Mouse (Mus musculus) kidney, postnatal 36 days (tissue): Measurements from ENCODE around the gene Adgrg5.

Experiments
- DNase-seq, 2 experiments: peaks; one replicate each; pipeline ENCODE4 v3.0.0; 2021 to 2022; ENCODE audit warnings: mixed read lengths in 2 of 2

Adgrg5 gene

DNA sequence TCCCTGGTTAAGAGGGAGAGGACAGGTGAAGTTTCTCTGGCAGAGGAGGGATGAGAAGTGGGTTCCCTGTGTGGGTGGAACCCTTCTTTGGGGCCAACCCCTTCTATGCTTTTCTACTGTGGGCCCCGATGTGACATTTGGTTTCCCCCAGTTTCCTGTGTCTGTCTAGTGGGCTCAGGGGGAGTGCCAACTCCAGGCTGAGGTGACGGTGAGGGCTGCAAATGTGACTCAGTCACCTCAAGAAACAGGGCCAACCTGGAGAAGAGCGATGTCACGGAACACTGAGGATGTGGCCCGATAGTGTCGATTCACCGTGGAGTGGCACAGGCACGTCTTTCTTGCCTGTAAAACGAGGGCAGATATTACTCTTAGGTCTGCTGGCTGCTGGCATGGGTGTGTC is 49.8 kb downstream of the Adgrg5 start:
- DNase-seq, result no peak

DNA sequence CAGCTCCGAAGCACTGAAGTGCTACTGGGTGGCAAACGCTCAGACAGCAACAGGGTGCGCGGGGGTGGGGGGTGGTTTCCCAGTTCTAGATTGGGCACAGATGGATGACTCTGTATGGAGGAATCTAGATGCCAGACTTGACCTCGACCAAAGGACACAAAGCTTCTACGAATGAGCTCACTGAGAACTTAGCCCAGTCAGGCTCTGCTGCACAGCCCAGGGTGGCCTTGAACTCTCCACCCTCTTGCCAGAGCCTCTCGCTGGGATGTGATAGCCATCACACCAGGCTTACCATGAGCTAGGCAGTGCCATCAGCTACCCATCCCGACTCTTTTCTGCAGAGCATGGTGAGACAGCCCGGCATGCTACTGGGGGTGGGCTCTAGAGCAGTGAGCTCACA is 50.3 kb downstream of the Adgrg5 start:
- DNase-seq, result peak in 1 of 2 experiments; percentile 73

DNA sequence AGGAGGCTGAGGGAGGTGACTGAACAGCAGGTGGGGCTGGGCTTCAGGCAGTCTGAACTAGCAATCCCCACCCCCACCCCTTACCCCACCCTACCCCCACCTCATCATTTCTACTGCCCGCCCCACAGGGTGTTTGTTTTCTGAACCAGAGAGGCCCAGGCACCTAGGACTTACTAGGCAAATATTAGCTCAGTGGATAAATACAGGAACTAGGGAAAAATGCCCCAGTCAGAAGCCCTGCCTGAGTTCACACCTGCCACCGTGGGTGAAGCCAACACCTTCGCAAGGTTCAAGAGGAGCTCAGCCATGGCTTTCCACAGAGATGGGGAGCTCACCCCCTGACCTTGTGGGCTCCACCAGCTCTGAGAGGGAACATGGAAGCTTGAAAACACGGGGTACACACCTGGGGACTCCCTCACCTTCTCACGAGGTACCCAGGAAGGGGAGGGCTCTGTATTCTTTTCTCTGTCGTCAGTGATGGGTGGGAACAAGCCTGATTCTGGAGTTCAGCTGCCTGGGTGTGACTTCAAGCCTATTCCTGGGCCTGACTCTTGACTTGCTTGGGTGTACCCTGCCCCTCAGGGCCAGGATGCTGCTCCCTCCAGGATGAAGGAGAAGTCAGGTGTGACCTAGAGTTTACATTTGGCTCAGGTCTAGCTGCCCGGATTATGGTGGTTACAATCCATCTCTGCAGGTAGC is 51.1 kb downstream of the Adgrg5 start, which contains the start of gene Adgrg1:
Gene Adgrg1 (plus strand): TSS at position 285 of the 699 bp plus-strand sequence.
- peak; percentile 74 to 83 for DNase-seq

- DNase-seq, result peak; percentile 91 to 94
Observed at GRCm38 (mm10) chr8:94976651-94977417, 53.3 kb downstream of the Adgrg5 start.

- DNase-seq, result peak in 1 of 2 experiments; percentile 10
Observed at GRCm38 (mm10) chr8:94978131-94978530, 54.6 kb downstream of the Adgrg5 start.

- DNase-seq, result peak in 1 of 2 experiments; percentile 42
Observed at GRCm38 (mm10) chr8:94978593-94979319, 55.3 kb downstream of the Adgrg5 start.

- peak; percentile 78 to 88 for DNase-seq
Observed at GRCm38 (mm10) chr8:94980176-94980575, 56.7 kb downstream of the Adgrg5 start.

DNA sequence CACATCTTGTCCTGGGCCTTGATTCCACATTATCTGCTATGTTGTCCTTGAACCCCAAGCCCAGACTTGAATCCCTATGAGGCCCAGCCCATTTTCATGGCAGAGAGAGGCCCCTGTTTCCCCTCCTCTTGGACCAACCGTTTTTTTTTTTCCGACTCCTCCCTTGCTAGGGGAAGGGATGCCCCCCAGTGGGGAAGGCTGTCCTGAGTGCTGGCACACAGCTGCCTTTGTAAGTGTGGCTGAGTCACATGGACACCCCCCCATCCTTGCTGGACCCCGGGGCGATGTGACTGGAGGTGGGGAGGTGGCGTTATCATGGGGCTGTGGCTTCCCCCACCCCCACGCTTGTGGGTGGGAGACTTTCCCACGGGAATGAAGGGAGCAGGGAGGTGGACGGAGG is 57.5 kb downstream of the Adgrg5 start:
- DNase-seq, result peak in 1 of 2 experiments; percentile 57

DNA sequence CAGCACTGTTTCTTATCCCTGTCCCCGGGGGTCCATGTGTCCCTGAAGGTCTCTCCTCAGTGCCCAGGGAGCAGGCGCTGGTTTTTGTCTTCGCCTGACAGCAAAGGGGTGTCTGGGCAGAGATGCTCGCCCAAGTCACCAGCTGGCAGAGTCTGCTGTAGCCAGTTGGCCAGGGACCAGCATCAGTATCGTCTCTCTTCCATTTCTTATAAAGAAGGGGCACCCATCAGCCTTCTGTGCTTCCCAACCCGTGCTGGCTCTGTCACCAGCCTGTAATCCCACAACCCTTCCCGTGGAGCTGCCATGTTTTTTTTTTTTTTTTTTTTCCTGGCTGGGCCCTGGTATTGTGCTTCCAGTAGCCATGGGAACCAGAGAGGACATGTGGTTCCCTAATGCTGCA is 58.4 kb downstream of the Adgrg5 start:
- DNase-seq, result peak in 1 of 2 experiments; percentile 38

GRCm38 (mm10) chr8:94983146-94983545 is 59.7 kb downstream of the Adgrg5 start:
- no peak for DNase-seq

DNA sequence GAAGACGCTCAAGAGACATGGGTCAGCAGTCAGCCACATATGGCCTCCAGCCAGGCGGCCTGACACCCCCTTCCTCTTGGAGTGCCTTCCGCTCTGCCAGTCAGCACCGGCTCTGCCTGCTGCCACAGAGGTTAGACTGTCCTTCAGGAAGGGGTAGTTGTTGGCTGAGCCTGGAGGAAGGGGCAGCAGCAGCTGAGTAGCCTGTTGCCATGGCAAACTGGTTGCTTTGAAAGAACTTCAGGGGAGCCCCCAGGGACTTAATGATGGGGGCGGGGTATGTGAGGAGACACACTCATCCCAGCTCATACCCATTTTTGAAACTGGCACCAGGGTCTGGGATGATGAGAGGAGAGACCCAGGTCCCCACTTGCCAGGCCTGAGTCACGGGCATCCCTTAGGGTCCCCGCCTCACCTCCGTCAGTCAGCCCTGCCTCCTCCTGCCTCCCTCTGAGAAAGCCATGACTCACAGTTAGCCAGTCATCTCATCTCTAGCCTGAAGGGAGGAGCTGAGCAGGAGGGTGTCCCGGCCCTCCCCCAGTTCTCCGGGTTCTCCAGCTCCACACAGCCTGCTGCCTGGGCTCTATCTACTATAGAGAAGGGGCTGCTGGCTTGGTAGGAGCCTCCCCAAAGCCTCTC is 60.5 kb downstream of the Adgrg5 start:
- DNase-seq, result peak; percentile 94 to 96

- peak in 1 of 2 experiments; percentile 61 for DNase-seq
Observed at GRCm38 (mm10) chr8:94985023-94985422, 61.5 kb downstream of the Adgrg5 start.

GRCm38 (mm10) chr8:94986676-94987075 is 63.2 kb downstream of the Adgrg5 start:
- DNase-seq, result peak; percentile 67 to 81

DNA sequence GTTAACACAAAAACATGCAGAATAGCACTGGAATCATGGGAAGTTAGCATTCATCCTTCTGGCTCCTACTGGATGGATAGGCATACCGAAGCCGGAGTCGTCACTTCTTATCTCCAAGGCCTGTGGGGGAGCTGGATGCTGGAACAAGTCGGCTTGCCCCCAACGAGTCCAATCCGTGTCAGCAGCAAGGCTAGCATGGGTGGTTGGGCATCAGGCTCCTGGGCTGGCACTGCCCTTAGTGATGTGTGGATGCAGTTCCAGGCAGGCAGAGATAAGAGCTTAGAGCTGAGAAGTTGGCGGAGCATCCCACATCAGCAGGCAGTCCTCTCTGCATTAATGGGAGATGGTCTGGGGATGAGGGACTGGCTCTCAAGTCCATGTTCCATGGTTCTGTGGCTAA is 64.1 kb downstream of the Adgrg5 start:
- DNase-seq, result no peak

DNA sequence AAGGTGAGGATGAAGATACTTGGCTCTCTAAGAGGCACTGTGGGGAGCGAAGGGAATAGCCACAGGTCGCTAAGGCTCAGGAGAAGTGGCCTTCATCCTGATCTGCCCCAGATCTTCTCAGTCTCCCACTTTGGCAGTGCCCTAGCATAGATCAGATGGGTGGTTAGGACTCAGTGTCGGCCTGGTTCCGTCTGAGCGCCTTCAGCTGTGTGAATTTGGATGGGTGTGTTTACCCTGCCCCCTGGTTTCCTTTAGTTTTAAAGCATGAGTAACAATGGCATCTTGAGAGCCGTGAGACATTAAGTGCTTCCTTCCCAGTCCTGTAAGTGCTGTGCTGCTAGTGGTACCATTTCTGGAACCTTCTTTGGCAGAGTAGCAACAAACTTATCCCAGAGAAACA is 65.1 kb downstream of the Adgrg5 start:
- peak in 1 of 2 experiments; percentile 52 for DNase-seq

GRCm38 (mm10) chr8:94989711-94990110 is 66.2 kb downstream of the Adgrg5 start:
- DNase-seq, result peak; percentile 64 to 73

DNA sequence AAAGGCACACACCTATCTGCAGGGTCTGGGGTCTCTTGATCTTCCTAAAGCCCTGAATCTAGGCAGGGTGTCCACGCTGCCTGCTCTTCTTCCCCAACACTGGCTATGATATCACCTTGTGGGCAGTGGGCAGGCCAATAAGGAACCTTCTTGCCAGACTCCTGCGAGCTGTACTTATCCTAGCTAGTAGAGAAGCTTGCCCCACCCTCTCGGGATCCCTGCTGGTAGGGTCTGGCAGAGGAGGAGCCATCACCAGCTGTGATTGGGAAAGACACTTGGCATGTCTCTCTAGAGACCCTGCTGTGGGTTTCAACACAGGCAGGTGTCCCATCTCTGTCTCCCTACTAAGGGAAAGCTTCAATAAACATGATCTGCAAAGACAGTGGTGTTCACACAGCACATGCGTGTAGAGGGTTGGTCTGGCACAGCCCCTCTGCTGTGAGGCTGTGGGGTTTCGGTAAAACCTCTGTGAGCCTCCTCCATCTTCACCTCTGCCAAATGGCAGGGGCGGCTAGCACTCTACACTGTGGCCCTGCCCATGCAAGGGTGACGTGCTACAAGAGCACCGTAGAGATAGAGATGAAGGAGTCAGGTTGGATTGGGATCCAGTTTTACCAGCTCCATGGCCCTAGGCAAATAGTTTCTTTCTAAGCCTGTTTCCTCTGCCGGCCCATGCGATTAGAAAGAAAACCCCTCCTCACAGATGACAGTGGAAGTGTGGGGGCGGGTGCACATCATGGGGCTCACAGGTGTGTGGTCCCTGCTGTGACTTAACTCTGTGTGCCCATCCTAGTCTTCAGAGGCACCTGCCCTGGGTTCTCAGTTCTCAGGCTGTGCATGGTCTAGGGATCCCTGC is 67.3 kb downstream of the Adgrg5 start:
- DNase-seq, result no peak

GRCm38 (mm10) chr8:94991454-94991994 is 68.0 kb downstream of the Adgrg5 start:
- DNase-seq, result peak in 1 of 2 experiments; percentile 49

- no peak for DNase-seq
Observed at GRCm38 (mm10) chr8:94992010-94992409, 68.5 kb downstream of the Adgrg5 start.

DNA sequence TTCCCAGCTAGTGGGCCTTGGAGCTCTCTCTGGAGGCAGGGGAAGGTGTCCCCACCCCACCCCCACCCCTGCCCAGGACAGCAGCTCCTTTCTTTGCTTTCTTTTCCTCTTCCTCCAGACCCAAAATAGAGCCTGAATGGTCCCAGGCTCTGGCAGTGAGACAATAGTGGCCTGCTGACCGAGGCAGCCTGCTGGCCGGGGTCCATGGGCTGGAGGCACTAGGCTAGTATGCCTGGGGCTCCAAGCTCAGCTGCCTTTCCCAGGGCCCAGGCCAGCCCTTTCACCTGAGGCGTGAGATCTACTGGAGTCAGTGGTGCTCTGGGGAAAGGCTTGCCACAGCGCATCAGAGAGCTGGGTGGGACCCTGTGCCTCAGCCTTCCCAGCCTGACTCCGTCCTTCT is 69.0 kb downstream of the Adgrg5 start:
- peak; percentile 86 to 89 for DNase-seq
